Mouse (Mus musculus): ENCODE data around the gene Bach1. TPM values are rescaled to one million over a fixed set of nuclear protein-coding genes. Genes with fewer than 3 reads are reported as not detected.

Gene Bach1
- total and polyA plus RNA-seq, 3 experiments = 11.4 to 20.9 (median 13.4) TPM

- Histone ChIP-seq H3K27ac (ENCODE audit: insufficient read depth, low read depth) (no peak overlapping the region), H3K4me1 (ENCODE audit: control insufficient read depth in 1 of 2, insufficient read depth in 2 of 2) (peaks cover 11 to 27% of the 10 kb centered on the region in 2 experiments), H3K4me3 (replicated peaks in 1 of 3; ENCODE audit: low read depth in 2 of 3, low read length in 2 of 3, poor library complexity in 1 of 3) (no peak overlapping the region), H3K79me2 (replicated peaks; ENCODE audit: control insufficient read depth, extremely low read depth, insufficient read depth, poor library complexity, severe bottlenecking) (no peaks in the 10 kb centered on the region), H3K36me3 (replicated peaks in 1 of 2; ENCODE audit: control insufficient read depth in 1 of 2, insufficient read depth in 1 of 2, low read length in 1 of 2) (no peaks in the 10 kb centered on the region), H3K27me3 (replicated peaks) (no peaks in the 10 kb centered on the region), H3K9me3 (replicated peaks; ENCODE audit: low read length) (no peaks in the 10 kb centered on the region), H3K9ac (ENCODE audit: insufficient read depth, low read depth) (no peak overlapping the region), H3K4me2 (ENCODE audit: insufficient read depth, low read depth, poor library complexity, severe bottlenecking) (no peak overlapping the region)
- TF ChIP-seq ELF1 (IDR thresholded peaks at IDR 0.05; ENCODE audit: low read depth, low read length) (no peak), TBP (conservative IDR thresholded peaks at IDR 0.05; ENCODE audit: low read depth, low read length) (no peak), POLR2A (IDR thresholded peaks at IDR 0.05; ENCODE audit: low read depth, low read length) (no peak), ZC3H11A (IDR thresholded peaks at IDR 0.05; ENCODE audit: low read depth, low read length) (no peak), ZNF384 (IDR thresholded peaks at IDR 0.05; ENCODE audit: low read depth, low read length) (no peak), RAD21 (IDR thresholded peaks at IDR 0.05; ENCODE audit: low read depth, low read length) (no peak), MYC (IDR thresholded peaks at IDR 0.05; ENCODE audit: low read depth, low read length) (no peak), EP300 (IDR thresholded peaks at IDR 0.05; ENCODE audit: low read length) (no peak), ZMIZ1 (IDR thresholded peaks at IDR 0.05; ENCODE audit: low read depth, low read length) (no peak), GABPA (IDR thresholded peaks at IDR 0.05; ENCODE audit: insufficient replicate concordance, low read depth, low read length) (no peak), JUN (IDR thresholded peaks at IDR 0.05; ENCODE audit: insufficient read depth, low read depth, low read length) (no peak), SMC3 (IDR thresholded peaks at IDR 0.05; ENCODE audit: low read depth, low read length) (no peak), NELFE (IDR thresholded peaks at IDR 0.05; ENCODE audit: low read depth, low read length) (no peak)
- dilution Hi-C loops (cut with MboI; ENCODE audit: extremely low pct_ligation_motif_present, extremely low pct_unique_long_range_greater_than_20kb, low sequenced_read_pairs) (no loop called here), in situ Hi-C loops (cut with MboI; ENCODE audit: low pct_ligation_motif_present, low pct_unique_long_range_greater_than_20kb, low sequenced_read_pairs) (no loop called here)
- DNase-seq (ENCODE audit: extremely low read depth) = no peak
Observed at GRCm38 (mm10) chr16:87655579-87655978, 43.2 kb upstream of the Bach1 start.

GRCm38 (mm10) chr16:87656771-87657170 is 42.0 kb upstream of the Bach1 start:
- Histone ChIP-seq H3K36me3 (replicated peaks in 1 of 2; ENCODE audit: control insufficient read depth in 1 of 2, insufficient read depth in 1 of 2, low read length in 1 of 2) (no peaks in the 10 kb centered on the region), H3K4me3 (replicated peaks in 1 of 3; ENCODE audit: low read depth in 2 of 3, low read length in 2 of 3, poor library complexity in 1 of 3) (no peak overlapping the region), H3K79me2 (replicated peaks; ENCODE audit: control insufficient read depth, extremely low read depth, insufficient read depth, poor library complexity, severe bottlenecking) (no peaks in the 10 kb centered on the region), H3K27ac (ENCODE audit: insufficient read depth, low read depth) (no peak overlapping the region), H3K4me1 (ENCODE audit: control insufficient read depth in 1 of 2, insufficient read depth in 2 of 2) (peaks cover 14 to 39% of the 10 kb centered on the region in 2 experiments), H3K27me3 (replicated peaks) (no peaks in the 10 kb centered on the region), H3K4me2 (ENCODE audit: insufficient read depth, low read depth, poor library complexity, severe bottlenecking) (no peak overlapping the region), H3K9ac (ENCODE audit: insufficient read depth, low read depth) (no peak overlapping the region), H3K9me3 (replicated peaks; ENCODE audit: low read length) (no peaks in the 10 kb centered on the region)
- TF ChIP-seq RCOR1 (conservative IDR thresholded peaks at IDR 0.05; ENCODE audit: low read depth, low read length) (no peak), RAD21 (IDR thresholded peaks at IDR 0.05; ENCODE audit: low read depth, low read length) (no peak), ZMIZ1 (IDR thresholded peaks at IDR 0.05; ENCODE audit: low read depth, low read length) (no peak), KAT2A (IDR thresholded peaks at IDR 0.05; ENCODE audit: insufficient replicate concordance, low read length) (no peak), ZC3H11A (IDR thresholded peaks at IDR 0.05; ENCODE audit: low read depth, low read length) (no peak)
- in situ Hi-C loops (cut with MboI; ENCODE audit: low pct_ligation_motif_present, low pct_unique_long_range_greater_than_20kb, low sequenced_read_pairs) = no loop called here
- no peak for DNase-seq (ENCODE audit: extremely low read depth)
- dilution Hi-C loops (cut with MboI; ENCODE audit: extremely low pct_ligation_motif_present, extremely low pct_unique_long_range_greater_than_20kb, low sequenced_read_pairs) = no loop called here

All from CH12.LX (cell line).